Mouse (Mus musculus) gastrocnemius, postnatal 36 days (tissue): Measurements from ENCODE around the gene Rapgef3. TPM values are rescaled to one million over a fixed set of nuclear protein-coding genes. Genes with fewer than 3 reads are reported as not detected.

Experiments used
- total RNA-seq, 2 experiments: library from RNA; stranded (reverse); gene quantifications; 2 replicates each; pipeline ENCODE4 v1.2.3; 2021

Rapgef3 gene
- total RNA-seq, 2 experiments from 2014 or later: 5.1 to 7.7 TPM

Other genes with a start within 250 kb of the Rapgef3 start
- 10 to 100 TPM in 1 of 2 experiments, 1 to 10 TPM in 1; 9.8 to 12.4 TPM for gene Rpap3, start 62.1 kb downstream of the Rapgef3 start, total RNA-seq
- gene Endou, start 36.6 kb downstream of the Rapgef3 start, total RNA-seq: under 1 TPM; 0.44 to 0.77 TPM
- gene Slc48a1, start 10.5 kb upstream of the Rapgef3 start, total RNA-seq: 10 to 100 TPM; 44.8 to 46.2 TPM
- 10 to 100 TPM; 10.6 to 11.8 TPM for gene Hdac7, start 76.5 kb upstream of the Rapgef3 start, total RNA-seq
- gene Vdr, start 142.7 kb upstream of the Rapgef3 start, total RNA-seq: under 1 TPM; 0.13 to 0.15 TPM
- gene Tmem106c, start 196.2 kb upstream of the Rapgef3 start, total RNA-seq: 1 to 10 TPM; 4.5 to 5.2 TPM
- 1 to 10 TPM; 1.9 to 3.5 TPM for gene Col2a1, start 236.7 kb upstream of the Rapgef3 start, total RNA-seq